Mouse (Mus musculus): Measurements from ENCODE around the gene Myef2.
A peak's percentile ranks its signal among the peaks of the same experiment; 100 is the strongest.
"Not testable (repeated sequence)": the region's sequence is repeated elsewhere in the genome, so short reads cannot be mapped to it uniquely, and the experiment has no call there.

Gene Myef2

DNA sequence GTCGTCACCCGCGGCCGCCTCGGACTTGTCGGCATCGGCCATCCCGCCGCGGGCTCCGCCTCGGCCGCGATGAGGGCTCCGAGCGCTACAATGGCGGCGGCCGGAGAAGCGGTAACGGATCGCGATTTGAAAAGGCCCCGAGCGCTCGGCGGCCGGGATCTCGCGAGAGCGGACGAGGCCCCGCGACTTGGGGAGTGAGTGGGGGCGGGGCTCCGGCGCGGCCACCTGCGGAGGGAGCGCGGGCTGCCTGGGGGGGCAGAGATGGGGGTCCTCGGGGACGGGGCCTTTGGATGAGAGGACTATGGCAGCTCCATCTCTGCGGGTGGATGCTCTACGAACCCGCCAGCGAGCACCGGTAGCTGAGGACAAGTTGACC lies at the start of gene Myef2:
TSS of gene Myef2 (minus strand) at position 185 of the 376 bp plus-strand sequence.
- DNase-seq (ENCODE audit: low spot score): peak; percentile 86

DNA sequence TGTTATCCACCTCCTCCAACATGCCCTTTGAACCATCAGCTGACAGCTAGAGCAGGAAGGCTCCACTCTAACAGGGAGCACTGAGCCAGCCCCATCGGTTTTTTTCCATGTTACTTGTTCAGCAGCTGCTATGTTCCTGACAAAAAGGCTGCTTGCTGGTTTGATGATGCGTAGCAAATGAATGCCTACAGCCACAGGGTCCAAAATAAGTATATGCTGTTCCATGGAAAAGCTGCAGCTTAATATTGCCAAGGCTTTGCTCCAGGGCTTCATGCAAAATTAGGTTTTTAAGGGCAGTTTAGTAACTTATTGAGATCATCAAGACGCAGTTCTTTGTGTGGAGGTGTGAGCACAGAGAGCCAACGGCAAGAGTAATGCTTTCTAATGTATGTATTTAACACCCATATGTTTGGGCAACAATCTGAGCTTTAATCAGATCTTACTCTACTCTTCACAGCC lies 38.6 kb upstream of the Myef2 start:
- DNase-seq (ENCODE audit: low spot score): peak; percentile 16

DNA sequence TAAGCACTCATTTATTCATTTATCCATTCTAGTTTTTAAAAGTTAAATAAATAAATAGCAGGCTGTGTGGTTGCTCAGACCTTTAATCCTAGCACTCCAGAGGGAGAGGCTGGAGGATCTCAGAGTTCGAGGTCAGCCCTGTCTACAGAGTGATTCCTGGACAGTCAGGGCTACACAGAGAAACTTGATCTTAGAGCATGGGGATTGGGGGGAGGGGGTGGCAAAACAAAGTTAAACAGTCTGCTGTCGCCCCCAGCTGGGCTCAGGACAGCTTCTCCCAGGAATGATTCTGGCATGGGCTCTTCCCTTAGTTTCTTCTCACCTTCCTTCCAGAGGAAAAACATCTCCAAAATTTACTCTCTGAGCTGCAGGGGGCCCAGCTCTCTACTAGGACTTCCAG lies 32.0 kb upstream of the Myef2 start:
- peak; percentile 6 for DNase-seq (ENCODE audit: low spot score)

DNA sequence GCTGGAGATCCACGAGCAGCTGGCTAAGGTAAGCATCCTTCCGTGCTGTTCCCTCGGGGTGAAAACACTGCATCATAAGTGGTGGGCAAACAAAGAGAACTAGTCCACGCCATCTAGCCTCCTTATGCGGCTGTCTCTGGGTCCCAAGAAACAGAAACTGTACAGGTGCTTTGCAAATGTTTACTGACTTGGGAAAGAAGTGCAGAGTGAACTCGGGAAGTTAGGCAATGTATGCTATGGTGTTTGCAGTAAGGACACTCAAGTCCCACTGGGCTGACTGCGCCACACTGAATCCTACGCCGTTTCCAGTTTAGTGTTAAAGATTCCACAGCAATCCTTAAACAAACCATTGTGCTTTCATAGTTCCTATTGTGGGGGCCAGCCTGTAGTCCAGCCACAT lies 30.8 kb upstream of the Myef2 start:
- no peak for DNase-seq (ENCODE audit: low spot score)

DNA sequence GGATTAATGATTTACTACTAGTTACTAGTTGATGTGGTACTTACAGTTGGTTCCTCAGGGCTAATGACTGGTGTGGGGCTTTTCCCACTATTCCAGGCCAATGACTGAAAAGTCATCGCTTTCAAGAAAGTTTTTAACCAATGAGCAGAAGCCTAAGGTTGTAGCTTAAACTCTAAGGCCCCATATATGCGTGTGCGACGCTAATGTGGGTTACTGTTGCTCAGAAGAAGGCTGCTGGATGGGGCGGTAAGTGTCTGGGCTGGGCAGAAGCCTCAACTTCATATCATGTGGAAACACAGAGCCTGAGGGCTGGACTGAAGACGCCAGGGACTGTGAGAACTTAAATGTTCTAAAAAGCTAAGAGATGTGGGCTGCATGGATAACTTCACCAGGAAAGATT lies 28.9 kb upstream of the Myef2 start, which contains the start of gene Slc12a1:
TSS of gene Slc12a1 (plus strand) at position 118 of the 400 bp plus-strand sequence.
- DNase-seq (ENCODE audit: low spot score): no peak

DNA sequence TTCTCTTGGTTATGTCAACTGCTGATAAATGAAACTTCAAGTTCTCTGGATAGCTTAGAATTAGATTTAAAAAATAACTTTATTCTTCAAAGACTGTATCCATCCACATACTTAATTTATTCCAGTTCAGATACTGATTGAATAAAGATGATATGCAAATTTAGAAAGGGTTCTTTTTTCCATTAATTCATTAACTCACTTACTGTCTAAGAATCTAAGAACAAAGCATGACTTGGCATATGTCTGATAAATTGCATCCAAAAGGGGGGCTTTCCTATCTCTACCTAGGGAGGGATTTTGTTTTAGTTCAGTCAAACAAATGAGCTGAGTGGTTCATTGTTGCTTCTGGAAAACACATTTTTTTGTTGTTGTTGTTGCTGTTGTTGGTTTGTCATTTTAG lies 18.9 kb upstream of the Myef2 start:
- DNase-seq (ENCODE audit: low spot score): no peak

DNA sequence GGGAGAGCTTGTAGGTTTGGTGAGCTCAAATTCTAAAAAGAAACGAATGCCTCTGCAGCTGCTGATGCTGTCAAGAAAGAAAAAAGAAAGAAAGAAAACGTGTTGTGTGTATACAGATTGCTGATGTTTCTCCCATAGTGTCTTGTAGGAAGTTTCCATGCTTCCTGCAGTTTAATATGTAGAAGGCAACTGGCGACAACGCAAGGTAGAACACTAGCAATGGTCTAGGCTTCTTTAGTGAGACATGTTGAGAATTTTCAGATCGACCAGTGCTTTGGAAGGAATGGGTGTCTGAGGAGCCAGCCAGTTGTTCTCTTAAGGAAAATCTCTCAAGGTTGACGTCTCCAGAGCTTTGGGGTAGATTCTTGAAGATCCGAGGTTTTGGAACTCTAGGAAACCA lies 13.4 kb upstream of the Myef2 start:
- DNase-seq (ENCODE audit: low spot score): no peak

DNA sequence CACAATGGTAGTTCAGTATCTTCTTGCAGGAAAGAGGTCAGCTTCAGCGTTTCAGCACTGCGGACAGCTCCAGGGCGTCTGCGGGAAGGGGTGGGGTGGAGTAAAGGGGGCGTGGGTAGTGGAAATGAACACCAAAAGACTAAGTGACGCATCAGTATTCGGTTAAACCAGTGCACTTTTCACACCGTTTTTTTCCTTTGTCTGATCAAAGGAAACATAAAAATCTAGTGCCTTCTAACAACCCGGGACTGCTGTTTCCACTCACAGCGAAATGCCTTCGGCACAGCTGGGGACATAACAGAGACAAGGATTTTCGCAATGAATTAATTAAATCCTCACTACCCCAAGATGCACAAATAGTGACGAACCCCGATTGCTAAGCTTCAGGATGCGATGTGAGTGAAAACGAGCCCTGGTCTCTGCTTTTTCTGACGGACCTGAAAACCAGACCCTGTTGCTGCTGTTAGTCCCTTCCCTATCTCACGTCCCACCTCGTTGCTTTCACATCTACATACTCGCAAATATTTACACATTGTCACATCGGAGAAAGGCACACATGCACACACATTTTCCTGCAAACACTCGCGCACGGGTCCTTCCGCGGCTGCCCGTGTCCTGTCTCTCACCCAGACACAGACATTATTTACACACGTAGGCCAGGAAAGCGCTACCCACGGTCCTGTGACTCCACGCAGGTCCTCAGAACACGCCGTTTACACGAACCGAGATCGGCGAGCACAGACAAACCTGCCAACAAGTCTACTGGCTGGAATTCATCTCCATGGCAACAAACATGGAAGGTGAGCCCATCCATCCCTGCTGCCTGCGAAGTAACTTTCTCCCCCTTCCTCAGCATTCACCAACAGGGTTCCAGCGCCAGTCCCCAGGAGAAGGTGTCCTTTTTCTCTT lies 12.7 kb upstream of the Myef2 start, which contains the start of gene Ctxn2:
TSS of gene Ctxn2 (plus strand) at position 790 of the 909 bp plus-strand sequence.
- peak; percentile 79 for DNase-seq (ENCODE audit: low spot score)

DNA sequence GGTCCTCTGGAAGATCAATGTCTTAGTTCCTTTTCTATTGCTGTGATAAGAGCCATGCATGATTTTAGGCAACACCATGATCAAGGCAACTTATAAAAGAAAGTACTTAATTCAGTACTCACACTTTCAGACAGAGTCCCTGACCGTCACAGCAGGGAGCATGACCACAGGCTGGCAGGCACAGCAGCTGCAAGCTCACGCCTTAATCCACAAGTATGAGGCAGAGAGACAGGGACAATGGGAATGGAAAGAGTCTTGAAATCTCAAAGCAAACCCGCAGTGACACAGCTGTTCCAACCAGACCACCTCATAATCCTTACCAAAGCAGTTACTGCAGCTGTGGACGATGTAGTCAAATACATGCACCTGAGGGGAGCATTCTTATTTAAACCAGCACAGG lies 10.7 kb upstream of the Myef2 start:
- no peak for DNase-seq (ENCODE audit: low spot score)

DNA sequence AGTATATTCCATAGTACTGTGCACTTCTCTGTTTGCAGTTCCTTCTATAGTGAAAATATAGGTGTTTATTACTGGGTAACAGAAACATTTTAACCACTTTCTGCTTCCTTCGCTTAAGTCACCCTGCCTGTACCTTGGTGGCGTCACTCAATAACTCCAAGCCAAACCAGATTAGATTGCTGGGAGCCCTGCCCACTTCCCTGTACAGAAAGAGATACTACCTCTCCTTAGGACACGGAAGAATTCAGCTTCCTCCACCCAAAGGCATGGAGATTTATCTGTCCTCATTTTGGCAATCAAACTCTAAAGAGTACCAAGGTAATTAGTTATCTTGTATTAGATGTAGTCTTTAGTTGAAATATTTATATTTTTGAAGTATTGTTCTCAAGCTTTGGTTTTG lies 3.3 kb upstream of the Myef2 start:
- DNase-seq (ENCODE audit: low spot score): no peak

DNA sequence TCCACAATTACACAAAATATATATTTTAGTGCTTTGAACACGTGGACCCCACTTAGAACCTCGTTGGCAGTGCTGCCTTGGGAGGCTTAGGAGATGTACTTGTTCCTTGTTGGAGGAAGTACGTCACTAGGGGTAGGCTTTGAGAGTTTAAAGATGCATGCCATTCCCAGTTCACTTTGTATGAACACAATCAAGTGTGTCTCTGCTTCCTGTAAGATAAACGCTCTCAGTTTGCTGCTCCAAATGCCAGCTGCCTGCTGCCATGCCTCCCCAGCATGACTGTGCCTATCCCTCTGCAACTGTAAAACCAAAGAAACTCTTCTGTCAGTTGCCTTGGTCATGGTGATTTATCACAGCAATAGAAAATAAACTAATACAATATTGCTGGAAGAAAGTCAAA lies 2.4 kb upstream of the Myef2 start:
- no peak for DNase-seq (ENCODE audit: low spot score)

DNA sequence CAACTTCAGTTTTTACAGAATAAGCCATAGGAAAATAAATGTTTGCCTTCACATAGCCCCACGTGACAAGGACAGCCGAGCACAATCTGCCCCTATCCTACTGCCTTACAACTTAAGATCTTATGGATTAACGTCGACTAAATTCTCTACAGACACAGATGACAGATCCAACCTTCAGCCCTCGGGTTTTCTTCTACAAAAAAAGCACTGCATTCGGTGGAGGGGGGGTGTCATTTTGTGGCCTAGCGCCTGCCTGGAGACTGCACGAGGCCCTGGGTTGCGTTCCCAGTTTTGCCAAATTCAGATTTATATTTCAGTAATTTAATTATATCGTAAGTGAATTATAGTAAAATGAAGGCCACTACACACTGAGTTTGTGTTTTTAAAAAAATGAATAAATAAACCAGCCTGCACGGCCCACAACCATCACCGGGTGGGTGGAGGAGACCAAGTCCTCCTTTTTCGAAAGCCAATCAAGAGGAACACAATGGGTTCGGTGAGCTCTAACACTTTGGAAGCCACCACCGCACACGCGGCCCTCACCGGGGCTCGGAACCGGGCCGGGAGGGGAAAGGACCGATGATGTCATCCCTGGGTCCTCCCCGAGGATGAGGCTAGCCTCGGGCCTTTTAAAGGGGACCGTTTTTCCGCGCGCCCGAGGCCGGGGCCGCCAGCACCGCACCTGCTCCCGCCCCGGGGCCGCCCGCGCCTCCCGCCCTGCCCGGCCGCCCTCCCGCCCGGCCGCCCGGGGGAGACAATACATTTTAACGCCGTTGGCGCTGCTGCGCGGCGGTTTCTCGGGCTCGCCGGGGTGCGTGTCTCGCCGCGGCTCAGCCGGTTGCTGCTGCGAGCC lies 611 bp downstream of the Myef2 start:
- peak; percentile 56 for DNase-seq (ENCODE audit: low spot score)

DNA sequence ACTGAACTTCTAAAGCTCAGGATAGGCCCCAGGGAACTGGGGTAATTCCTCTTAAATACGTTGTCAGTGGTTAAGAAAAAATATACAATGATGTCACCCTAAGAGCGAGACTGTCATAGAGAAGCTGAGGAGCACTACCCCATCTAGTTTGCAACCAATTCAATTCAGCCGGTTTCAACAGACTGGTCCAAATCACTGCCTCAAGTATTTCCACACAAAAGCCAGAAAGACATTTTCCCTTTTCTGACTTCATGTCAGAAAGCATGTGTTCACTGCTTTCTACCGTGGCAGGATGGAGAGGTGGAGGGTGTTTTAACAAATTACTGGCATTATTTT lies 1.2 kb downstream of the Myef2 start:
- no peak for DNase-seq (ENCODE audit: low spot score)

DNA sequence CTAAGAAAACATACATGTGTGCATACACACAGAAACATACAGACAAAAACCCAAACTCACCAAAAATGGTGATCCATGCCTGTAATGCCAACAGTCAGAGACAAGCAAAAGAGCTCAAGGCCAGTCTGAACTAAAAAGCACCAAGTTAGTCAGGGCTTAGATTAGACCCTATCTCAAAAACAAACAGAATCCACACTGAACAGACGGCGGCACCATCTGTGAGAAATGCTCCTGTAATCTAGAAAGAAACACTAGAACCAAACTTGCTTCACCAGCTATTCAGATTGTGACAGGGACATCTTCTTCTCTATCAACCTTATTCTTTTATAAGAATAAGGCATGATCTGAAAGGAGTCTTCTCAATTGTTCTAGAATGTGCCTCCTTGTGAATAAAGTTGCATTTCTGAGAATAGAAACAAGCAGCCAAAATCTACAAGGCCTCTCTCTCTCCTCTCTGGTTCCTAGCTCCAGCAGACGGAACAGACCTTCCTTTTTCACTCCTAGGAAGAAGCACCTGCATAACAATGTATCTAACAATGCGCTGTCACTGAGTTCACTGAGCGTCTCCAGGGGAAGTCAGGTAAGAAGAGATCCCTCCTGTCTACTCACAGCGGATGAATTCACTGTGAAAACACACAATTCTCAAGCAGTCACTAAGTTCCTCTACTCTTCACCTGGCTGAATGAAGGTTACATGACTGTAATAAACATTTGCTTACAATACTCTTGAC lies 3.9 kb downstream of the Myef2 start:
- DNase-seq (ENCODE audit: low spot score): no peak

DNA sequence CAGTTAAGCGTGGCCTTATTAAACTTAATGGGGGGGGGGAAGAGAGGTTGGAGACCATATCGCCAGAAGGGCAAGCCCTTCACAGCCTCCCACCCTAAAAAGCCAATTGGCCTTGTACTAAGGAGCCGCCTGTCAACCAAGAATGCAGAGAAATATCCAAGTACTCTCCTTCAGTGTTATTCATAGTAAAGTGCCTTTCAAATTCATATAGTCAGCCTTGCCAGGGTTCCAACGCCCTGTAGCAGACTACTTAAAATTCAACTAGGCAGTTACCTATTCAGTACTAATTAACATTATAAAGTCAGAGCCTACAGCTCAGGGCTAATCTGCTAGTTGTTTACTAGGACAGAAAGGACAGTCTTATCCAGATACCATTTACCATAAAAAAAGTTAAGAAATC lies 16.9 kb downstream of the Myef2 start:
- DNase-seq (ENCODE audit: low spot score): not testable (repeated sequence)

DNA sequence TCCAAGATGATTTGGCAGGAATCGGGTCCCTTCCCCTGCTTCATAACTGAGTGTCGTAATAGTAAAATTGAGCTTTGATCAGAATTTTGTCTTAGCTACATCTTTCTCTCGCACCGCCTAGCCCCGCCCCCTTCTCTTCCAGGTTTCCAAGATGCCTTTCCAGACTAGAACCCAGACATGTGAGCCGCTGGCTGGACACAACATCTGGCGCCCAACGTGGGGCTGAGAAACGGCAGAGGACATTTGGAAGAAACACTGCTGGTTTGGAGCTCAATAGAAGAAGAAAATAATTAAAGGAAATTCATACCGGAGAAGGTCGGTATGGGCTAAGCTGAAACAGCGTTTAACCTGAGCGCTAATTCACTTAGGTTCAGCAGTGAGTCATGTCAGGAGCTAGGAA lies 19.0 kb downstream of the Myef2 start:
- DNase-seq (ENCODE audit: low spot score): not testable (repeated sequence)

DNA sequence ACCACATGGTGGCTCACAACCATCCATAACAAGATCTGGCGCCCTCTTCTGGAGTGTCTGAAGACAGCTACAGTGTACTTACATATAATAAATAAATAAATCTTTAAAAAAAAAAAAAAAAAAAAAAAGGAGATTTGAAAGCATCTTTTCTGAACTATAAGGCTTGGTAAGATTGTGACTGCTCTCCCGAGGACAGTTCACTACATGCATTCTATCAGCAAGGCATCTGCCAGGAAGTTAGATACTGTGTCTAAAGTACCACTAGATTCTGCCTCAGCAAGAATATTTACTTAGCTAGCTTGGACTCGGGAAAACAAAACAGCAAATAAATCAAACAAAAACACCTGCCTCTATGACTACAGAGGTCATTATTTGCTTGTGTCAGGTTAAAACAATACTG lies 31.3 kb downstream of the Myef2 start:
- not testable (repeated sequence) for DNase-seq (ENCODE audit: low spot score)

DNA sequence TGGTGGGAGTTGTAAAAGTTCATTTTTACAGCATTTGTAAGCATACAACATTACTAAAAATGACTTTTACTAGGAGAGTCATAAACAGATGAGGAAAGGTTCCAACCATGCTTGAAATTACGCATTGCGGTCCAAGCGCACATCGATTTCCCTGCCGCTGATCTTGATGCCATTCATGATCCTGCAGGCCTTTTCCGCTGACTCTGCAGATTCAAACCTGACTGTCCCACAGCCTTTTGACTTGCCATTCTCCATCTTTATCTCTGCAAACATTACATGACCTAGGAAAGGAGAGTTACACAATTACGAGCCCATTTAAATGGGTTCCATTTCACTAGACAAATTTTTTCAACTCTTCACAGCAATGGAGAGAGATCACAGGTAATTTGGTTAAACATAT lies 34.7 kb downstream of the Myef2 start:
- no peak for DNase-seq (ENCODE audit: low spot score)

DNA sequence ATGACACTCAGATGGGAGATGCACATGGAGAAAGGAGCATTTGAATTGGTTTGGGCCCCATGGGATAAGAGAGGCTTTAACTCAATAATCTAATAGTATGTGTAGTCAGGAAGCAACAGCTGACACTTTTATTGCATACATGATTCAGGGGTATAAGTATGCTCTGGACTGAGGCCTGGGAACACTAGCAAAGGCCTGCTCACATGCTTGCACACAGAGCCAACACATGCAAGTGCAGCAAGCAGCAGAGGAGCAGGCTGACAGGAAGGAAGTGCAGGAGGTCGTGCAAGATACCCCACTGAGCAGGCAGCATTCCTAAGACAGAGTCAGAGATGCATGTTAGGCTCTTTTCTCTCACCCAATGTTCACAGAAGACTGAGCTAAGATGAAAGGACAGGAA lies 39.6 kb downstream of the Myef2 start:
- DNase-seq (ENCODE audit: low spot score): no peak

DNA sequence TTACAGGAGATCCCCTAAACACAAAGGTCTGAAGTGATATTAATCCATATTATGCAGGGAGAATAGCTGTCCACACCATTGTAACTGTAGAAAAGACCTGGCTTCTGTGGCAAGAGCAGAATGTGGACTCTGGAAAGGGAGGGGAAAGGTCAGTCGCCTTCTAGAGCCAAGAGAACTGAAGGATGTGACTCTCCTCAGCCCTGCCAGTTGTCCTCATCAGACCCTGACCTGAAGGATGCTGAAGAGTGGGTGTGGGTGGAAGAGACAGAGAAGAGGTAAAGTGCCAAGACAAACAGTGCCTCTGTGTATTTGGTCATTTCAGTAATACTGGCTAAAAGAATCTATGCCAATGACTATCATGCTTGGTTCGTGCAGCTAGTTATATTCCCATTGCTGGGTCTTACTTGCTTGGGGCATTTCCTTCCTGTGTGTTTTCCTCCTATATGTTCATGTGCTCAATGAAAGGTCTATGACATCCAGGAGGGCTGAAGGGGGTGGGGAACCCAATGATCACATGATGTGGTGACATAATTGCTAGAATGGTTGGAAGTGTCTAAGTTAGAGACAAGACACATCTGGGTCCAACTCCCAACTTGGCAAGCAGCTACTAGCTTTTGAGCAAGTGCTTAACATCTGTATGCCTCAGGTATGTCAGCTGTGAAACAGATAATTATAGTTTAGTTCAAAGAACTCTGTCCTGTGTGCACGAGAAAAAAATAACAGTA lies 50.2 kb downstream of the Myef2 start:
- DNase-seq (ENCODE audit: low spot score): no peak

DNA sequence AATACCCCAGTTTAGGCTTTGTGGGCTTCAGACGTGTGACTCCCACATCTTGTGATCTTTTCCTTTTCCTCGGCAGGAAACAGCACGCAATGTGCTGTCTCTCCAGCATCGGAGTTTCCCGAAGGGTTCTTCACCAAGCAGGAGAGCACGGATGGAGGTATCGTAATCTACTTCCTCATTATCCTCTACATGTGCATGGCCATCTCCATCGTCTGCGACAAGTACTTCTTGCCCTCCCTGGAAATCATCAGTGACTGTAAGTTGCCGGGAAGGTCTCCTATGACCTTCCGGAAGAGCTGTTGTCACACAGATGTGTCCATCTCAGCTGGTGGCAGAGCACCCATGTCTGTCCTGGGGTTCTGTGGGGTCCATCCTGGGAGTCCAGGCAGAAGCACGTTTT lies 54.8 kb downstream of the Myef2 start:
- no peak for DNase-seq (ENCODE audit: low spot score)

DNA sequence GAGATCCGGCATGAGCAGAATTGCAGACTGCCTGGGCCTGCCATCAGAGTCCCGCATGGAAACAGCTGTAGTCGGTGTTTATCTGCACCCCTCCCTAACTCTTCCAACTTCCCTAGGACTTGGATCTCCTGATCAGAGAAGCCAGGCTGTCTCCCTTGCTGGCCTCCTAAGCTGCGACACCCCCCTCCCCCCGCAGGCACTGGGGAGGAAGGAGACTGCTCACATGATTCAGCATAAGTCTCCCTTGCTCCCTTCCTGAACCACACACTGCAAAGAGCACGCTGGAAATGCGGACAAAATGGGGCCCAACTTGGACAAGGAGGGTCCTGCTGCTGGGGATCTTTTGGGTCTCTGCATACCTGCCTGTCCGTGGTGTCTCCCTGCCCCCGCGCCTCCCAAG lies 55.6 kb downstream of the Myef2 start, which contains the start of gene Slc24a5:
TSS of gene Slc24a5 (plus strand) at position 231 of the 400 bp plus-strand sequence.
- DNase-seq (ENCODE audit: low spot score): no peak

All from retina, embryonic 14.5 days (tissue).